In genomic region chrX:164899805-164900204, GRCm38 (mm10) we compare ENCODE assay signal across 26 mouse cellular contexts.
DNase-seq lines count a peak whose midpoint lies in the region; ATAC-seq lines count a peak whose summit lies in the region.
"Had no signal": no experiment of that assay in that cellular context is flagged by ENCODE, and none has a peak within 500 bp of the region (broad histone marks: within the 10 kb centered on the region; RNA-seq: fewer than 3 reads in every experiment).

No protein-coding gene starts in this region.

- no peaks in the 10 kb centered on the region for H3K36me3 ChIP-seq in kidney, embryonic 15.5 days
- H3K36me3 ChIP-seq: embryonic facial prominence, embryonic 12.5 days; hindbrain, embryonic 12.5 days; limb, embryonic 12.5 days; neural tube, embryonic 13.5 days had no signal

- no peak overlapping the region for H3K27ac ChIP-seq in kidney, embryonic 15.5 days
- H3K27ac ChIP-seq: embryonic facial prominence, embryonic 12.5 days; forebrain, embryonic 13.5 days; heart, adult 2 months; hindbrain, embryonic 12.5 days; limb, embryonic 12.5 days; macrophage; neural tube, embryonic 13.5 days had no signal

- no peaks in the 10 kb centered on the region for H3K9me3 ChIP-seq in kidney, embryonic 15.5 days (replicated peaks)
- H3K9me3 ChIP-seq: embryonic facial prominence, embryonic 12.5 days; forebrain, embryonic 13.5 days; hindbrain, embryonic 12.5 days; limb, embryonic 12.5 days; neural tube, embryonic 13.5 days had no signal

- 0 out of 2 replicates have a peak, but pooled peaks have one; percentile 36 for ATAC-seq in kidney, embryonic 15.5 days (replicated peaks; ENCODE audit: low FRiP score)
- ATAC-seq: forebrain, embryonic 13.5 days; intestine, postnatal 0 days; liver, postnatal 0 days; midbrain, embryonic 16.5 days; Patski had no signal

- H3K4me2 ChIP-seq in kidney, embryonic 15.5 days = no peak overlapping the region
- H3K4me2 ChIP-seq: embryonic facial prominence, embryonic 12.5 days; forebrain, embryonic 13.5 days; hindbrain, embryonic 12.5 days; limb, embryonic 12.5 days; liver, embryonic 11.5 days; neural tube, embryonic 13.5 days had no signal

- peak; percentile 12 to 73 for DNase-seq in adrenal gland, adult (ENCODE audit: inconsistent age in 2 of 2, low spot score in 1 of 2)
- DNase-seq in adrenal gland, postnatal 14 days = no peak
- DNase-seq in kidney, adult 8-10 months = peak; percentile 6 to 28
- no peak for DNase-seq in kidney, adult 18-20 months
- DNase-seq in kidney, postnatal 36 days = peak; percentile 11 to 39
- DNase-seq in c-Kit-positive CD71-positive TER-119-positive erythroid progenitor cells, embryonic 14.5 days (ENCODE audit: low spot score) = no peak
- DNase-seq: cerebellum, adult 18-20 months; cerebellum, postnatal 14 days; gastrocnemius, postnatal 36 days; heart, adult 2 months; liver, postnatal 0 days; right cerebral cortex, adult 18-20 months; right cerebral cortex, postnatal 4 days; thymus, postnatal 14 days had no signal

- H3K4me1 ChIP-seq in kidney, embryonic 15.5 days = no peaks in the 10 kb centered on the region
- H3K4me1 ChIP-seq: embryonic facial prominence, embryonic 12.5 days; forebrain, embryonic 13.5 days; hindbrain, embryonic 12.5 days; limb, embryonic 12.5 days; neural tube, embryonic 13.5 days had no signal

- 0 out of 2 replicates have a peak, but pooled peaks cover 6% of the 10 kb centered on the region for H3K27me3 ChIP-seq in kidney, embryonic 15.5 days
- H3K27me3 ChIP-seq: embryonic facial prominence, embryonic 12.5 days; forebrain, embryonic 13.5 days; hindbrain, embryonic 12.5 days; neural tube, embryonic 13.5 days; Patski had no signal

- H3K9ac ChIP-seq in kidney, embryonic 15.5 days = no peak overlapping the region
- H3K9ac ChIP-seq: embryonic facial prominence, embryonic 12.5 days; forebrain, embryonic 13.5 days; hindbrain, embryonic 12.5 days; limb, embryonic 12.5 days; liver, postnatal 0 days; neural tube, embryonic 13.5 days had no signal

- WGBS in kidney, embryonic 15.5 days = 40% methylated on average over 2 of the region's 2 CpGs

- H3K4me3 ChIP-seq in kidney, embryonic 15.5 days (replicated peaks) = no peak overlapping the region
- H3K4me3 ChIP-seq: embryonic facial prominence, embryonic 12.5 days; forebrain, embryonic 13.5 days; heart, adult 2 months; hindbrain, embryonic 12.5 days; limb, embryonic 12.5 days; myocyte; neural tube, embryonic 13.5 days had no signal

Comparison
In these comparisons a context has a peak if more than half of its experiments do, and no peak if none do; other contexts are left out.
1. DNase-seq: peak in adrenal gland, adult (2 of 2), kidney, adult 8-10 months (2 of 2) and kidney, postnatal 36 days (2 of 2); none in adrenal gland, postnatal 14 days (single experiment), kidney, adult 18-20 months (single experiment) and c-Kit-positive CD71-positive TER-119-positive erythroid progenitor cells, embryonic 14.5 days (single experiment).